Mouse (Mus musculus) limb, embryonic 12.5 days (tissue): ENCODE results near the gene Gas2l2. TPM values are rescaled to one million over a fixed set of nuclear protein-coding genes. Genes with fewer than 3 reads are reported as not detected.

Experiments
- ATAC-seq: fragments of 200-750 bp; cut with Nextera tagmentation; 2 replicates; pipeline ENCODE4 v1.8.0; 2017; ENCODE audit warnings: low read depth, moderate TSS enrichment; ENCODE audit not compliant: insufficient number of reproducible peaks, insufficient read depth, low FRiP score, low TSS enrichment
- H3K27ac ChIP-seq: fragments of 300-500 bp; sonication (generic); 2 replicates; pipeline ENCODE4 v1.5.1; 2016; ENCODE audit warnings: mild to moderate bottlenecking, moderate library complexity
- H3K27me3 ChIP-seq: fragments of 300-500 bp; sonication (generic); 2 replicates; pipeline ENCODE4 v1.6.1; 2016; ENCODE audit warnings: mild to moderate bottlenecking, moderate library complexity
- H3K36me3 ChIP-seq: fragments of 300-500 bp; sonication (generic); 2 replicates; pipeline ENCODE4 v1.6.1; 2016; ENCODE audit warnings: mild to moderate bottlenecking, moderate library complexity
- H3K4me1 ChIP-seq: fragments of 300-500 bp; sonication (generic); replicated peaks from 2 replicates; pipeline ENCODE4 v1.6.1; 2016
- H3K4me2 ChIP-seq: fragments of 300-500 bp; sonication (generic); 2 replicates; pipeline ENCODE4 v1.6.1; 2016; ENCODE audit warnings: mild to moderate bottlenecking, moderate library complexity
- H3K4me3 ChIP-seq: fragments of 300-500 bp; sonication (generic); replicated peaks from 2 replicates; pipeline ENCODE4 v1.5.1; 2016; ENCODE audit warnings: mild to moderate bottlenecking
- H3K9ac ChIP-seq: fragments of 300-500 bp; sonication (generic); replicated peaks from 2 replicates; pipeline ENCODE4 v1.6.1; 2016; ENCODE audit warnings: mild to moderate bottlenecking, moderate library complexity
- H3K9me3 ChIP-seq: fragments of 300-500 bp; sonication (generic); 2 replicates; pipeline ENCODE4 v1.6.1; 2016; ENCODE audit warnings: mild to moderate bottlenecking, moderate library complexity
- WGBS: fragments of 180-500 bp; shearing (Covaris S2); methylation state at CpG from one replicate; pipeline ENCODE4 v1.1.7; 2016; 5-methylcytosine and 5-hydroxymethylcytosine counted together
- polyA plus RNA-seq: library from polyadenylated mRNA; unstranded; fragments of >200 nt; fragmentation: Nextera tagmentation; extraction: Ambion mirVana; gene quantifications from 2 replicates; pipeline ENCODE4 v1.2.1, GENCODE M21; 2016

The Gas2l2 gene
- polyA plus RNA-seq, 1 experiment from 2014 or later = not detected

- no peaks in the 10 kb centered on the region for H3K9me3 ChIP-seq
- H3K4me2 ChIP-seq = no peak overlapping the region
- H3K4me3 ChIP-seq = 0 out of 2 replicates have a peak overlapping the region, but pooled peaks have one; percentile 6
- H3K27me3 ChIP-seq = peaks cover 59% of the 10 kb centered on the region
- H3K36me3 ChIP-seq = no peaks in the 10 kb centered on the region
- no peak overlapping the region for H3K9ac ChIP-seq
- no peak overlapping the region for H3K27ac ChIP-seq
- H3K4me1 ChIP-seq = 0 out of 2 replicates have a peak, but pooled peaks cover 5% of the 10 kb centered on the region
- WGBS = 5% methylated on average over 38 of the region's 38 CpGs
- no peak for ATAC-seq
Measured at GRCm38 (mm10) chr11:83418566-83418965, 10.7 kb downstream of the Gas2l2 start.

DNA sequence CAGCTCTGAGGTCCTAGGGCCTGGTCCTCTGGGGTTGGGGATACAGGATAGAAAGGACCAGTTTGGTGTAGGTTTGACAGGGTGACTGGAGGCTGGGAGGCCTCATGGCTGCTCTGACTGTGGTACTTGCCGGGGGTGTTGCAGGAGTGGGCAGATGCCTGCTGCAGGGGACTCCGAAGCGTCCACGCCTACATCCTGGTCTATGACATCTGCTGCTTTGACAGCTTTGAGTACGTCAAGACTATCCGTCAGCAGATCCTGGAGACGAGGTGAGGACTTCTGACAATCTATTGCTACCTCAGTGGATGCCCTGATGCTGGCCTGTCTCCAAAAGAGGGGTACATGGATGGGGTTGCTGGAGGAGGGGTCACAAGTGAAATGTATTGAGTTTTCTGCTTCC lies 11.5 kb downstream of the Gas2l2 start:
- 76% methylated on average over 7 of the region's 7 CpGs for WGBS
- H3K27me3 ChIP-seq = peaks cover 65% of the 10 kb centered on the region

GRCm38 (mm10) chr11:83417080-83417479 lies 12.2 kb downstream of the Gas2l2 start:
- no peaks in the 10 kb centered on the region for H3K9me3 ChIP-seq
- H3K36me3 ChIP-seq = no peaks in the 10 kb centered on the region
- no peak for ATAC-seq
- 8% methylated on average over 5 of the region's 5 CpGs for WGBS
- no peak overlapping the region for H3K27ac ChIP-seq
- no peak overlapping the region for H3K4me2 ChIP-seq
- peaks cover 71% of the 10 kb centered on the region for H3K27me3 ChIP-seq
- H3K4me1 ChIP-seq = 0 out of 2 replicates have a peak, but pooled peaks cover 5% of the 10 kb centered on the region
- H3K4me3 ChIP-seq = no peak overlapping the region
- no peak overlapping the region for H3K9ac ChIP-seq

More for the DNA sequence above, 11.5 kb downstream of the Gas2l2 start:
- Histone ChIP-seq H3K9ac (no peak overlapping the region), H3K4me1 (0 out of 2 replicates have a peak, but pooled peaks cover 5% of the 10 kb centered on the region), H3K27ac (no peak overlapping the region), H3K9me3 (no peaks in the 10 kb centered on the region), H3K4me3 (no peak overlapping the region), H3K36me3 (no peaks in the 10 kb centered on the region), H3K4me2 (no peak overlapping the region)
- ATAC-seq = no peak

- Histone ChIP-seq H3K4me2 (peak overlapping the region; percentile 94), H3K9ac (no peak overlapping the region), H3K4me1 (peaks cover 16% of the 10 kb centered on the region), H3K4me3 (peak overlapping the region; percentile 84; the same call in 1 of the 2 replicates), H3K27ac (no peak overlapping the region), H3K9me3 (no peaks in the 10 kb centered on the region), H3K27me3 (peaks cover 31% of the 10 kb centered on the region), H3K36me3 (no peaks in the 10 kb centered on the region)
- WGBS = 43% methylated on average over 6 of the region's 6 CpGs
- ATAC-seq = no peak
Measured at GRCm38 (mm10) chr11:83410510-83410909, 18.7 kb downstream of the Gas2l2 start.

- H3K36me3 ChIP-seq = no peaks in the 10 kb centered on the region
- peaks cover 16% of the 10 kb centered on the region for H3K4me1 ChIP-seq
- peak overlapping the region; percentile 84 for H3K4me3 ChIP-seq
- peak overlapping the region; percentile 77 for H3K9ac ChIP-seq
- no peak overlapping the region for H3K27ac ChIP-seq
- whole genome bisulfite sequencing = under 1% methylated on average over 29 of the region's 40 CpGs
- ATAC-seq = no peak; the same call in 1 of the 2 replicates
- H3K4me2 ChIP-seq = peak overlapping the region; percentile 94
- H3K9me3 ChIP-seq = no peaks in the 10 kb centered on the region
- peaks cover 31% of the 10 kb centered on the region for H3K27me3 ChIP-seq
Measured at GRCm38 (mm10) chr11:83409792-83410291, 19.4 kb downstream of the Gas2l2 start.

DNA sequence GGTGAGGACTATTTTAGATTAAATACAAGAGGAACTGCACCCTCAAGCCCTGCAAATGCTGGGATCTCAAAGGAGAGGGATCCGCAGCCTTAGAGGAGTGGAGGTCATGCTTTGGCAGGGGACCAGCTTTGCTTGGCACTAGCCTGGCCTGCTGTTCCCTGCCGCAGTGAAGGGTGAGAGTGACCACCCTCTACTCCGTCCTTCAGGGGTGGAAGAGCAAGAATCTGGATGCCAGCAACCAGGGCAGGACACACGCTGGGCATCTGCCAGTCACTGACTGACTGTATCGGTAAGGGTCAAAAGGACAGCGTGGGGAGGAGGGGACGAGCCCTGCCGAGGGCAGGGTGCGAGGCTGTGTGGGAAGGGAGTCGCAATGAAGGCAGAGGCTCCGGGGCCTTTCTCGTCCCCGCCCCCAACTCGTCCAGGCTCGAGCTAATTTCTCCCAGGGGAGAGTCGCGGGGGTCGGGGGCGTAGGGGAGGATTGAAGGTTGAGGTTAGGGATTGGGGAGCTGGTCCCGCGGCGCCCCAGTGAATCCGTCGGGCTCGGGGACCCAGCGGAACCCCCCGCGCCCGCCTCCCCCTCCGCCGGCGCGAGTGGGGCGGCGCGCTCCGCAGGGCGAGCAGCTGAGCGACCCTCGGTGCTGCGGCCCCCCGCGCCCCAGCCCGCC lies 20.0 kb downstream of the Gas2l2 start, which contains the start of gene Rasl10b:
Gene Rasl10b, plus strand, starts transcription at position 51 of the 668 bp plus-strand sequence.
- Histone ChIP-seq H3K4me2 (peak within 1 kb of the TSS; percentile 94), H3K27me3 (peaks cover 31% of the 10 kb centered on the region), H3K9ac (peak within 1 kb of the TSS; percentile 77), H3K27ac (no peak within 1 kb of the TSS), H3K36me3 (peaks cover under 1% of the 10 kb centered on the region; the same call in 1 of the 2 replicates), H3K9me3 (no peaks in the 10 kb centered on the region), H3K4me3 (peak within 1 kb of the TSS; percentile 84), H3K4me1 (peaks cover 16% of the 10 kb centered on the region)
- 2% methylated on average over 28 of the region's 44 CpGs for WGBS
- ATAC-seq = peak; percentile 52; the same call in 1 of the 2 replicates

- H3K4me2 ChIP-seq = no peak overlapping the region
- 36% methylated on average over 8 of the region's 8 CpGs for WGBS
- no peak overlapping the region for H3K9ac ChIP-seq
- H3K27ac ChIP-seq = no peak overlapping the region
- no peaks in the 10 kb centered on the region for H3K9me3 ChIP-seq
- ATAC-seq = no peak
- H3K36me3 ChIP-seq = peaks cover 10% of the 10 kb centered on the region
- peaks cover 27% of the 10 kb centered on the region for H3K27me3 ChIP-seq
- no peak overlapping the region for H3K4me3 ChIP-seq
- peaks cover 16% of the 10 kb centered on the region for H3K4me1 ChIP-seq
Measured at GRCm38 (mm10) chr11:83408242-83408641, 21.0 kb downstream of the Gas2l2 start.

- Histone ChIP-seq H3K36me3 (peaks cover 27% of the 10 kb centered on the region), H3K27ac (no peak overlapping the region), H3K9me3 (no peaks in the 10 kb centered on the region), H3K9ac (no peak overlapping the region), H3K27me3 (peaks cover 9% of the 10 kb centered on the region; the same call in 1 of the 2 replicates), H3K4me3 (no peak overlapping the region), H3K4me1 (peaks cover 16% of the 10 kb centered on the region), H3K4me2 (no peak overlapping the region)
- 54% methylated on average over 3 of the region's 3 CpGs for WGBS
- no peak for ATAC-seq
Measured at GRCm38 (mm10) chr11:83406391-83406790, 22.9 kb downstream of the Gas2l2 start.

DNA sequence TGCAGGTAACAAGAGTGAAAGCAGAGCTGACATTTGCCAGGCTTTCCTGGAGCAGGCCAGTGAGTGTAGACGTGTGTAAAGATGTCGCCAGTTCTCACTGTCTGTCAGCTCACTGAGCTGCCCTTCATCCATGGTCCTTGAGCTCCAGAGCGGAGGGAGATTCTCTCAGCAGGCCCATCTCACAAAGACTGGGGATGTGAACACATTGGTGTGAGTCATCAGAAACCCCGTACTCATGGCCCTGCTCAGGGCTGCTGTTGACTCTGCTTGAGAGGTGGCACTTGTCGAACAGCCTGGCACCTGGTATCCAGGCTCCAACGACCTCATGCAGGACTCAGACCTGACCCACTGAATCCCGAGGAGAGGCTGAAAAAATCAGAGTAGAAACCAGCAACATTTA lies 25.5 kb downstream of the Gas2l2 start:
- no peak overlapping the region for H3K27ac ChIP-seq
- H3K9ac ChIP-seq = no peak overlapping the region
- H3K36me3 ChIP-seq = peaks cover 46% of the 10 kb centered on the region
- no peaks in the 10 kb centered on the region for H3K27me3 ChIP-seq
- no peak for ATAC-seq
- 0 out of 2 replicates have a peak, but pooled peaks cover 2% of the 10 kb centered on the region for H3K4me1 ChIP-seq
- no peak overlapping the region for H3K4me3 ChIP-seq
- H3K4me2 ChIP-seq = no peak overlapping the region
- 89% methylated on average over 7 of the region's 7 CpGs for whole genome bisulfite sequencing
- H3K9me3 ChIP-seq = no peaks in the 10 kb centered on the region

GRCm38 (mm10) chr11:83398724-83399123 lies 30.5 kb downstream of the Gas2l2 start:
- Histone ChIP-seq H3K27ac (no peak overlapping the region), H3K4me2 (no peak overlapping the region), H3K4me3 (no peak overlapping the region), H3K4me1 (no peaks in the 10 kb centered on the region), H3K9me3 (no peaks in the 10 kb centered on the region), H3K36me3 (peaks cover 69% of the 10 kb centered on the region), H3K27me3 (no peaks in the 10 kb centered on the region), H3K9ac (no peak overlapping the region; the same call in 1 of the 2 replicates)
- 75% methylated on average over 5 of the region's 5 CpGs for WGBS
- ATAC-seq = no peak

GRCm38 (mm10) chr11:83397626-83398025 lies 31.6 kb downstream of the Gas2l2 start:
- Histone ChIP-seq H3K36me3 (peaks cover 69% of the 10 kb centered on the region), H3K27me3 (no peaks in the 10 kb centered on the region), H3K9me3 (no peaks in the 10 kb centered on the region), H3K9ac (no peak overlapping the region), H3K27ac (no peak overlapping the region), H3K4me2 (no peak overlapping the region), H3K4me3 (no peak overlapping the region), H3K4me1 (no peaks in the 10 kb centered on the region)
- 89% methylated on average over 7 of the region's 7 CpGs for WGBS
- ATAC-seq = no peak
